Mouse (Mus musculus) neural tube, embryonic 15.5 days (tissue): ENCODE measurements around the gene Maml3. TPM values are rescaled to one million over a fixed set of nuclear protein-coding genes. Genes with fewer than 3 reads are reported as not detected.

Source experiments
- ATAC-seq: fragments of 200-750 bp; cut with Nextera tagmentation; 2 replicates; pipeline ENCODE4 v1.8.0; 2017; ENCODE audit warnings: mild to moderate bottlenecking, moderate TSS enrichment, moderate library complexity; ENCODE audit not compliant: low FRiP score
- H3K27ac ChIP-seq: fragments of 300-500 bp; sonication (generic); replicated peaks from 2 replicates; pipeline ENCODE4 v1.5.1; 2015; ENCODE audit warnings: mild to moderate bottlenecking, inconsistent platforms
- H3K27me3 ChIP-seq: fragments of 300-500 bp; sonication (generic); replicated peaks from 2 replicates; pipeline ENCODE4 v1.6.1; 2015; ENCODE audit warnings: inconsistent platforms
- H3K36me3 ChIP-seq: fragments of 300-500 bp; sonication (generic); 2 replicates; pipeline ENCODE4 v1.6.1; 2015; ENCODE audit warnings: inconsistent platforms
- H3K4me1 ChIP-seq: fragments of 300-500 bp; sonication (generic); 2 replicates; pipeline ENCODE4 v1.6.1; 2015; ENCODE audit warnings: inconsistent platforms
- H3K4me2 ChIP-seq: fragments of 300-500 bp; sonication (generic); 2 replicates; pipeline ENCODE4 v1.6.1; 2015; ENCODE audit warnings: inconsistent platforms, mild to moderate bottlenecking, moderate library complexity
- H3K4me3 ChIP-seq: fragments of 300-500 bp; sonication (generic); replicated peaks from 2 replicates; pipeline ENCODE4 v1.5.1; 2015; ENCODE audit warnings: mild to moderate bottlenecking, inconsistent platforms
- H3K9ac ChIP-seq: fragments of 300-500 bp; sonication (generic); replicated peaks from 2 replicates; pipeline ENCODE4 v1.6.1; 2015; ENCODE audit warnings: mild to moderate bottlenecking, inconsistent platforms
- H3K9me3 ChIP-seq: fragments of 300-500 bp; sonication (generic); replicated peaks from 2 replicates; pipeline ENCODE4 v1.6.1; 2016; ENCODE audit warnings: inconsistent platforms
- WGBS: fragments of 180-500 bp; shearing (Covaris S2); methylation state at CpG from one replicate; pipeline ENCODE4 v1.1.7; 2015; ENCODE audit warnings: mixed read lengths; 5-methylcytosine and 5-hydroxymethylcytosine counted together
- polyA plus RNA-seq: library from polyadenylated mRNA; unstranded; fragments of >200 nt; fragmentation: Nextera tagmentation; extraction: Ambion mirVana; gene quantifications from 2 replicates; pipeline ENCODE4 v1.2.1, GENCODE M21; 2015

Maml3 gene
- polyA plus RNA-seq, 1 experiment from 2014 or later, result 7.6 TPM

DNA sequence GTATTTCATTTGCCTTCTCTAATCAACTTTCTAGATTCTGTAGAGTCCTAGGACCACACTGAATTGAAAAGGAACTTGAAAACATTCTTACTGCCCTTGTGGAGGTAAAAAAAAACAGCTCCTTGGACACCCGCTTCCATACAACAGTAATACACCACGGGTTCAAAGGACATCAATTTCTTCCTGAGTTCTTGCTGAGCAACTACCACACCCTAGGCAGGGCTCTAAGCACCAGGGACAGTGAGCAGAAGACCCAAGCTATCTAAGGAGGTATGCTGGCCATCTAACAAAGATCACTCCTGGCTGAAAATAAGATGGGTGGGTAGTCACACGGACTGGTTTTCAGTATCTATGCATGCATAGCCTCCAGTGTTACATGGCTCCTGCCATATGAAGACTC, 88.7 kb downstream of the Maml3 start:
- no peak overlapping the region for H3K4me3 ChIP-seq
- no peak overlapping the region for H3K9ac ChIP-seq
- no peak overlapping the region for H3K4me2 ChIP-seq
- WGBS, result 97% methylated on average over 3 of the region's 3 CpGs
- ATAC-seq, result no peak
- no peaks in the 10 kb centered on the region for H3K9me3 ChIP-seq
- H3K27ac ChIP-seq, result no peak overlapping the region
- H3K4me1 ChIP-seq, result 0 out of 2 replicates have a peak, but pooled peaks cover 5% of the 10 kb centered on the region
- H3K36me3 ChIP-seq, result no peaks in the 10 kb centered on the region
- H3K27me3 ChIP-seq, result no peaks in the 10 kb centered on the region

DNA sequence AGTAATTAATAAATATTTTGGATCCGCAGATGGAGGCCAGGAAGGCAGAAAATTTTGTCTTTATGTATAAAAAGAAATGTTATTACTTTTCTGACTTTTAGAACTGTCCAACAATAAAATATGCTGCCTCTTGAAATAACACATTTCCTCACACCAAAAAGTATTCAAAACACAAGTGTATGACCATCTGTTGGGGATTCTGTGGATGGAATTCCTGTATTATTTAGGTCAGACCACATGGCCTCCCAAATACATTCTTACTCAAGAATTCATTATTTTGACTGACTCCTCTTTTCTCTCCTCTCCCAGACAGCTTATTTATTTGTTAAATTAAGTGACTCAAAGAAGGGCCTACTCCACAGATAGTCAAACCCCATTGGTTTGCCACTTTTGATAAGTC, 89.3 kb downstream of the Maml3 start:
- Histone ChIP-seq H3K27me3 (no peaks in the 10 kb centered on the region), H3K27ac (no peak overlapping the region), H3K36me3 (no peaks in the 10 kb centered on the region), H3K9ac (no peak overlapping the region), H3K4me1 (0 out of 2 replicates have a peak, but pooled peaks cover 5% of the 10 kb centered on the region), H3K4me2 (no peak overlapping the region), H3K9me3 (no peaks in the 10 kb centered on the region), H3K4me3 (no peak overlapping the region)
- no peak for ATAC-seq
- WGBS, result 100% methylated on average over 1 of the region's 1 CpGs

DNA sequence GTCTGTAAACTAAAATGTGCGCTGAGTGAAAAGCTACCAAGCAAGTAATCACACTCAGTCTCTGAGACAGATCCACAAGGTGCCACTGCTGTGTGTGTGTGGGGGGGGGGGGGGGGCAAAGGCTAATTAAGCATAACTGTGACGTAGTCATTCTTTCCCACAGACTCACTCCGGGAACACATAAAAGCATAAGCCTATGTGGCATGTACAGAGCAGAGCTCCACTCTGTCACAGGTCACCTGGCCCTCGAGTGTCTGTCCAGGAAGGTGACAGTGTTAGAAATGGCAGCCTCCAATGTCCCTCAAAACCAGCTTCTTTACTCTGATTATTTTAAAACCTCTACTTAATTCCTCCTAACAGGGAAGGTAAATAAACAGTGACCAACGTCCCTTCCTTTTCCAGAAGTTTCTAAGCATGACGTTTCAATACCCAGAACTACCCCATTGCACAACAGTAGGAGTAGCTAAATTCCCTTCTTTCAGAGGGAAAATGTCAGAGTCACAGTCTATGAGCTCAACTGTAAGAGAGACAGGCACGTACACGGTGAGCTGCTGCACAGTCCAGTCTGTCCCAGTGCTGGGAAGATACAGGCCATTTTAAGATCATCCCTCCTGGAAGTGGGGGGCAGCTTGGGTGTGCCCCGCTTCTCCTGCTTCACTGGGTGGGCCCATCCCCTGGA, 93.7 kb downstream of the Maml3 start:
- H3K4me1 ChIP-seq, result peaks cover 27% of the 10 kb centered on the region
- WGBS, result 62% methylated on average over 9 of the region's 9 CpGs
- no peaks in the 10 kb centered on the region for H3K36me3 ChIP-seq
- no peak overlapping the region for H3K9ac ChIP-seq
- no peak overlapping the region for H3K4me3 ChIP-seq
- no peaks in the 10 kb centered on the region for H3K9me3 ChIP-seq
- H3K27me3 ChIP-seq, result no peaks in the 10 kb centered on the region
- H3K27ac ChIP-seq, result no peak overlapping the region
- no peak for ATAC-seq
- H3K4me2 ChIP-seq, result no peak overlapping the region

- 22% methylated on average over 6 of the region's 6 CpGs for WGBS
- Histone ChIP-seq H3K36me3 (no peaks in the 10 kb centered on the region), H3K9me3 (no peaks in the 10 kb centered on the region), H3K4me2 (peak overlapping the region; percentile 38), H3K9ac (no peak overlapping the region), H3K27ac (peak overlapping the region; percentile 58), H3K4me1 (peaks cover 30% of the 10 kb centered on the region), H3K27me3 (no peaks in the 10 kb centered on the region), H3K4me3 (no peak overlapping the region)
- ATAC-seq, result peak; percentile 43; the same call in 1 of the 2 replicates
Measured at GRCm38 (mm10) chr3:52009321-52009720, 95.6 kb downstream of the Maml3 start.

GRCm38 (mm10) chr3:52007602-52008252, 97.1 kb downstream of the Maml3 start:
- peak overlapping the region; percentile 94 for H3K27ac ChIP-seq
- WGBS, result under 1% methylated on average over 20 of the region's 21 CpGs
- no peaks in the 10 kb centered on the region for H3K9me3 ChIP-seq
- peak; percentile 89 for ATAC-seq
- no peaks in the 10 kb centered on the region for H3K36me3 ChIP-seq
- no peaks in the 10 kb centered on the region for H3K27me3 ChIP-seq
- H3K4me3 ChIP-seq, result peak overlapping the region; percentile 37
- peak overlapping the region; percentile 53 for H3K9ac ChIP-seq
- peak overlapping the region; percentile 70 for H3K4me2 ChIP-seq
- peaks cover 30% of the 10 kb centered on the region for H3K4me1 ChIP-seq

DNA sequence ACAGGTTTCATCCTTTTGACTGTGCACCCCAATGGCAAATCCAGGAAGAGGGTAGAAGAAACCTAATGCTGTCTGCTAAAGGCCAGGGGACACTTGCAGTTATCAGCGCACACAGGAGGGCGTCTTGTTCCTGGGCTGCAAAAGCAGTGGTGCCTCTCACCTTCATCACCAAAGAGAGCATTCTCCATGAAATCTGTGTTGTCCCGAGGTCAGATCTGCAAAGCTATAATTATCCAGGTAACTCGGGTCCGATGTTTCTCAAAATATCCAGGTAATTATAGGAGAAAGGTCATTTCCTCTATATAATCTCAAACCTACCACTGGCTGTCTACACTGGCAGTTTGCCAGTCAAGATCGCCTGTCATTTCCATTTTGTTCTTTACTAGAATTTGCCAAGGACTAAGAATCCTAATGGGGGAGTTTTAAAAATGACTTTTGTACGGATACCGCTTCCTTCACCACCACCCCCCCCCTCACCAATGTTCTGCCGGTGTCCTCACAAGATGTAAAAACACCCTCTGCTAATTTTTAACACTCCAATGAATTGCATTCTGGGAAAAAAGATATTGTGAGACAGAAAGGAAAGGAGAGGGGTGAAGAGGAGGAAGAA, 98.0 kb downstream of the Maml3 start:
- peak; percentile 15; the same call in 1 of the 2 replicates for ATAC-seq

DNA sequence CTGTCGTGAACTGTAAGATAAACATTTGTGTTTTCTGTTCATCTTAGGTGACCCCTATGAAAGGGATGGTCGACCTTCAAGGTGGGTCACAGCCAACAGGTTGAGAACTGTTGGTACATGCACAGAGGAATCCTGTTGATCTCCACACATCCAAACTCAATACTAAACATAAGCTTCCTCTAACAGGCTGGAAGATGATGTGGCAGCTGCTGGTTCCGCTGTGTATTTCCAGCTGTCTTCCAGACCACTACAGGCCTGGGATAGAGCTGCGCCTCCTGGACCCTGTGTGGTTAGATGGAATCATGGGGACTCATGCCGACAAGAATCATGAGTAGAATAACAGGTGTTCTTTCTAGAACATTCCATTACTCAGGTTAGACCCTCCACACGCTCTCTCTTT, 101.2 kb downstream of the Maml3 start:
- no peak overlapping the region for H3K9ac ChIP-seq
- WGBS, result 92% methylated on average over 6 of the region's 6 CpGs

More for the DNA sequence above, 98.0 kb downstream of the Maml3 start:
- Histone ChIP-seq H3K4me1 (peaks cover 30% of the 10 kb centered on the region), H3K9ac (peak overlapping the region; percentile 53; the same call in 1 of the 2 replicates), H3K9me3 (no peaks in the 10 kb centered on the region), H3K27me3 (no peaks in the 10 kb centered on the region), H3K4me2 (peak overlapping the region; percentile 70), H3K27ac (peak overlapping the region; percentile 94), H3K4me3 (peak overlapping the region; percentile 37), H3K36me3 (no peaks in the 10 kb centered on the region)
- 39% methylated on average over 9 of the region's 9 CpGs for WGBS

GRCm38 (mm10) chr3:52001518-52001895, 103.4 kb downstream of the Maml3 start:
- WGBS, result 63% methylated on average over 9 of the region's 9 CpGs

More for the DNA sequence above, 101.2 kb downstream of the Maml3 start:
- Histone ChIP-seq H3K9me3 (no peaks in the 10 kb centered on the region), H3K4me3 (no peak overlapping the region), H3K4me2 (no peak overlapping the region), H3K27ac (no peak overlapping the region), H3K4me1 (peaks cover 25% of the 10 kb centered on the region), H3K27me3 (no peaks in the 10 kb centered on the region), H3K36me3 (no peaks in the 10 kb centered on the region)
- ATAC-seq, result no peak

DNA sequence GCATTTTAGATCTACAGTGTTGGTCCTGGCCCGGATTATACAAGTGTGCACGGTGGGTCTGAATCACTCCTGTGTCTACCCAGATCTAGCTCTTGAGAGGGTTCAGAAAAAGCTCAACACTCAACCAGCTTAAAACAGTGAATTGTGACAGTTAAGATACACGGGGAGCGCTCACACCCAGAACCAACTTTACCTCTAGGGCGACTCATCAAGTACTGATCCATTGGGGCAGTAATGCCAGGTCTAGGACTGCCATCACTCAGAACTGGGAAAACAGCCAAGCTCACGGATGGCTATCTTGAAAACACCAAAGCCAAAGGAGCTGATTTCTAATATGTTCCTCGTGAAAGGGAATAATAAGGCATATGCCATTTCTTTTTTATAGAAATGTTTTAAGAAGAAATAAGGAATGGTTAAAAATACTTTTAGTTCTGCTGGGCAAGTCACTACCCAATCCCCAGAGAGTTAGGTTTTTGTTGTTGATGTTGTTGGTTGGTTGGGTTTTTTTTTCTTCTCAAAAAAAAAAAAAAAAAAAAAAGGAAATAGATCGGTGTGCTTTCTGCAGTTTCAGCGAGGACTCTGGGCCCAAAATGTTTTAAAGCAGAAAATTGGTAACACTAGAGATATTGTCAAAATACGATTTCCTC, 103.9 kb downstream of the Maml3 start:
- no peaks in the 10 kb centered on the region for H3K27me3 ChIP-seq
- H3K9ac ChIP-seq, result no peak overlapping the region
- H3K27ac ChIP-seq, result no peak overlapping the region
- no peak for ATAC-seq
- H3K4me1 ChIP-seq, result peaks cover 16% of the 10 kb centered on the region
- no peak overlapping the region for H3K4me3 ChIP-seq
- H3K36me3 ChIP-seq, result no peaks in the 10 kb centered on the region
- no peak overlapping the region for H3K4me2 ChIP-seq
- no peaks in the 10 kb centered on the region for H3K9me3 ChIP-seq
- 90% methylated on average over 10 of the region's 10 CpGs for WGBS

More at GRCm38 (mm10) chr3:52001518-52001895, 103.4 kb downstream of the Maml3 start:
- Histone ChIP-seq H3K9ac (no peak overlapping the region), H3K4me3 (no peak overlapping the region), H3K9me3 (no peaks in the 10 kb centered on the region), H3K27me3 (no peaks in the 10 kb centered on the region), H3K36me3 (no peaks in the 10 kb centered on the region), H3K4me1 (peaks cover 21% of the 10 kb centered on the region), H3K4me2 (no peak overlapping the region), H3K27ac (no peak overlapping the region)
- ATAC-seq, result no peak

- no peak overlapping the region for H3K9ac ChIP-seq
- ATAC-seq, result no peak
- no peaks in the 10 kb centered on the region for H3K27me3 ChIP-seq
- H3K27ac ChIP-seq, result no peak overlapping the region
- H3K4me3 ChIP-seq, result no peak overlapping the region
- H3K4me2 ChIP-seq, result no peak overlapping the region
- 92% methylated on average over 21 of the region's 21 CpGs for WGBS
- no peaks in the 10 kb centered on the region for H3K36me3 ChIP-seq
- H3K4me1 ChIP-seq, result peaks cover 14% of the 10 kb centered on the region
- H3K9me3 ChIP-seq, result no peaks in the 10 kb centered on the region
Measured at GRCm38 (mm10) chr3:51999671-52000437, 105.0 kb downstream of the Maml3 start.
